Mouse (Mus musculus) hindbrain, embryonic 10.5 days (tissue): ENCODE results near the gene Kif22. TPM values are rescaled to one million over a fixed set of nuclear protein-coding genes. Genes with fewer than 3 reads are reported as not detected.

Experiments
- DNase-seq: peaks from one replicate; pipeline ENCODE4 v3.0.0-alpha.2; 2017; ENCODE audit warnings: low spot score
- H3K27ac ChIP-seq: fragments of 300-500 bp; sonication (generic); 2 replicates; pipeline ENCODE4 v1.5.1; 2016; ENCODE audit warnings: mild to moderate bottlenecking, moderate library complexity
- H3K27me3 ChIP-seq: fragments of 300-500 bp; sonication (generic); 2 replicates; pipeline ENCODE4 v1.6.1; 2016; ENCODE audit warnings: mild to moderate bottlenecking; ENCODE audit not compliant: poor library complexity, insufficient read depth, severe bottlenecking
- H3K36me3 ChIP-seq: fragments of 300-500 bp; sonication (generic); 2 replicates; pipeline ENCODE4 v1.6.1; 2016; ENCODE audit warnings: mild to moderate bottlenecking, moderate library complexity
- H3K4me1 ChIP-seq: fragments of 300-500 bp; sonication (generic); replicated peaks from 2 replicates; pipeline ENCODE4 v1.6.1; 2016; ENCODE audit warnings: mild to moderate bottlenecking
- H3K4me3 ChIP-seq: fragments of 300-500 bp; sonication (generic); 2 replicates; pipeline ENCODE4 v1.5.1; 2016; ENCODE audit warnings: mild to moderate bottlenecking, moderate library complexity
- H3K9me3 ChIP-seq: fragments of 300-500 bp; sonication (generic); 2 replicates; pipeline ENCODE4 v1.6.1; 2016; ENCODE audit warnings: mild to moderate bottlenecking, moderate library complexity
- WGBS: fragments of 180-500 bp; shearing (Covaris S2); methylation state at CpG from one replicate; pipeline ENCODE4 v1.1.7; 2016; 5-methylcytosine and 5-hydroxymethylcytosine counted together
- polyA plus RNA-seq: library from polyadenylated mRNA; unstranded; fragments of >200 nt; fragmentation: Nextera tagmentation; extraction: Ambion mirVana; gene quantifications from 2 replicates; pipeline ENCODE4 v1.2.1, GENCODE M21; 2016

The Kif22 gene
- polyA plus RNA-seq, 1 experiment from 2014 or later, result 161 TPM

GRCm38 (mm10) chr7:127080045-127080444 lies 37.8 kb upstream of the Kif22 start:
- Histone ChIP-seq H3K4me3 (no peak overlapping the region), H3K4me1 (no peaks in the 10 kb centered on the region), H3K9me3 (no peaks in the 10 kb centered on the region), H3K27ac (no peak overlapping the region), H3K27me3 (no peaks in the 10 kb centered on the region), H3K36me3 (no peaks in the 10 kb centered on the region)
- DNase-seq, result no peak
- 63% methylated on average over 3 of the region's 3 CpGs for WGBS

- Histone ChIP-seq H3K36me3 (no peaks in the 10 kb centered on the region), H3K4me1 (no peaks in the 10 kb centered on the region), H3K27me3 (no peaks in the 10 kb centered on the region), H3K9me3 (no peaks in the 10 kb centered on the region), H3K27ac (no peak overlapping the region), H3K4me3 (no peak overlapping the region)
- 88% methylated on average over 3 of the region's 3 CpGs for WGBS
- DNase-seq, result no peak
Measured at GRCm38 (mm10) chr7:127077692-127078091, 35.4 kb upstream of the Kif22 start.

- Histone ChIP-seq H3K4me1 (no peaks in the 10 kb centered on the region), H3K27ac (no peak overlapping the region), H3K4me3 (no peak overlapping the region), H3K36me3 (no peaks in the 10 kb centered on the region), H3K27me3 (no peaks in the 10 kb centered on the region), H3K9me3 (no peaks in the 10 kb centered on the region)
- DNase-seq, result no peak
- WGBS, result 96% methylated on average over 5 of the region's 5 CpGs
Measured at GRCm38 (mm10) chr7:127076188-127076587, 33.9 kb upstream of the Kif22 start.

GRCm38 (mm10) chr7:127073221-127073620 lies 30.9 kb upstream of the Kif22 start:
- DNase-seq, result no peak
- no peaks in the 10 kb centered on the region for H3K4me1 ChIP-seq
- no peaks in the 10 kb centered on the region for H3K36me3 ChIP-seq
- H3K27me3 ChIP-seq, result no peaks in the 10 kb centered on the region
- no peaks in the 10 kb centered on the region for H3K9me3 ChIP-seq
- 86% methylated on average over 4 of the region's 4 CpGs for WGBS
- no peak overlapping the region for H3K4me3 ChIP-seq
- no peak overlapping the region for H3K27ac ChIP-seq

- H3K9me3 ChIP-seq, result no peaks in the 10 kb centered on the region
- H3K27ac ChIP-seq, result no peak overlapping the region
- no peaks in the 10 kb centered on the region for H3K4me1 ChIP-seq
- H3K27me3 ChIP-seq, result no peaks in the 10 kb centered on the region
- DNase-seq, result no peak
- WGBS, result 74% methylated on average over 4 of the region's 4 CpGs
- no peak overlapping the region for H3K4me3 ChIP-seq
- H3K36me3 ChIP-seq, result no peaks in the 10 kb centered on the region
Measured at GRCm38 (mm10) chr7:127070871-127071413, 28.7 kb upstream of the Kif22 start.

- no peaks in the 10 kb centered on the region for H3K4me1 ChIP-seq
- no peak overlapping the region for H3K27ac ChIP-seq
- H3K9me3 ChIP-seq, result no peaks in the 10 kb centered on the region
- WGBS, result 83% methylated on average over 4 of the region's 4 CpGs
- H3K36me3 ChIP-seq, result no peaks in the 10 kb centered on the region
- no peak overlapping the region for H3K4me3 ChIP-seq
- no peaks in the 10 kb centered on the region for H3K27me3 ChIP-seq
- no peak for DNase-seq
Measured at GRCm38 (mm10) chr7:127066317-127066716, 24.0 kb upstream of the Kif22 start.

GRCm38 (mm10) chr7:127065538-127065937 lies 23.3 kb upstream of the Kif22 start:
- Histone ChIP-seq H3K9me3 (no peaks in the 10 kb centered on the region), H3K27ac (no peak overlapping the region), H3K4me1 (no peaks in the 10 kb centered on the region), H3K4me3 (no peak overlapping the region), H3K27me3 (no peaks in the 10 kb centered on the region), H3K36me3 (no peaks in the 10 kb centered on the region)
- no peak for DNase-seq
- 86% methylated on average over 6 of the region's 6 CpGs for WGBS

GRCm38 (mm10) chr7:127055026-127055585 lies 12.8 kb upstream of the Kif22 start:
- H3K27me3 ChIP-seq, result no peaks in the 10 kb centered on the region
- H3K4me1 ChIP-seq, result no peaks in the 10 kb centered on the region
- no peak overlapping the region for H3K4me3 ChIP-seq
- H3K36me3 ChIP-seq, result no peaks in the 10 kb centered on the region
- DNase-seq, result no peak
- H3K27ac ChIP-seq, result no peak overlapping the region
- 77% methylated on average over 5 of the region's 5 CpGs for WGBS
- no peaks in the 10 kb centered on the region for H3K9me3 ChIP-seq

- Histone ChIP-seq H3K36me3 (peaks cover 86% of the 10 kb centered on the region), H3K27ac (no peak overlapping the region), H3K4me1 (peaks cover 17% of the 10 kb centered on the region), H3K9me3 (no peaks in the 10 kb centered on the region), H3K27me3 (no peaks in the 10 kb centered on the region), H3K4me3 (no peak overlapping the region)
- WGBS, result 81% methylated on average over 1 of the region's 1 CpGs
- no peak for DNase-seq
Measured at GRCm38 (mm10) chr7:127031244-127031643, 11.0 kb downstream of the Kif22 start.

- no peak for DNase-seq
- WGBS, result 100% methylated on average over 1 of the region's 1 CpGs
- Histone ChIP-seq H3K9me3 (no peaks in the 10 kb centered on the region), H3K4me1 (peaks cover 20% of the 10 kb centered on the region), H3K27ac (no peak overlapping the region), H3K27me3 (no peaks in the 10 kb centered on the region), H3K4me3 (no peak overlapping the region), H3K36me3 (peaks cover 81% of the 10 kb centered on the region)
Measured at GRCm38 (mm10) chr7:127030172-127030571, 12.1 kb downstream of the Kif22 start.

- no peaks in the 10 kb centered on the region for H3K9me3 ChIP-seq
- no peaks in the 10 kb centered on the region for H3K27me3 ChIP-seq
- WGBS, result 79% methylated on average over 8 of the region's 8 CpGs
- H3K27ac ChIP-seq, result peak overlapping the region; percentile 100
- peak overlapping the region; percentile 90 for H3K4me3 ChIP-seq
- H3K4me1 ChIP-seq, result peaks cover 43% of the 10 kb centered on the region
- no peak for DNase-seq
- peaks cover 81% of the 10 kb centered on the region for H3K36me3 ChIP-seq
Measured at GRCm38 (mm10) chr7:127027885-127028284, 14.4 kb downstream of the Kif22 start.

- Histone ChIP-seq H3K9me3 (no peaks in the 10 kb centered on the region), H3K4me1 (peaks cover 50% of the 10 kb centered on the region), H3K27ac (peak within 1 kb of the TSS; percentile 100), H3K4me3 (peak within 1 kb of the TSS; percentile 90), H3K36me3 (peaks cover 81% of the 10 kb centered on the region), H3K27me3 (no peaks in the 10 kb centered on the region)
- under 1% methylated on average over 57 of the region's 63 CpGs for WGBS
- DNase-seq, result peak; percentile 100
Measured at GRCm38 (mm10) chr7:127026984-127027726, 15.1 kb downstream of the Kif22 start, which contains the start of gene Maz. Gene Maz, minus strand, starts transcription at chr7:127027037.

- H3K27ac ChIP-seq, result peak overlapping the region; percentile 100
- DNase-seq, result no peak
- H3K4me3 ChIP-seq, result peak overlapping the region; percentile 90
- no peaks in the 10 kb centered on the region for H3K27me3 ChIP-seq
- 8% methylated on average over 36 of the region's 48 CpGs for WGBS
- H3K36me3 ChIP-seq, result peaks cover 80% of the 10 kb centered on the region
- H3K4me1 ChIP-seq, result peaks cover 56% of the 10 kb centered on the region
- H3K9me3 ChIP-seq, result no peaks in the 10 kb centered on the region
Measured at GRCm38 (mm10) chr7:127026616-127026983, 15.7 kb downstream of the Kif22 start.
